Mouse (Mus musculus): ENCODE data around the gene Gm29582.
"Not testable (repeated sequence)": the region's sequence is repeated elsewhere in the genome, so short reads cannot be mapped to it uniquely, and the experiment has no call there.

Gm29582 gene

GRCm38 (mm10) chrY:30738461-30738860, at the start of gene Gm29582:
Gene Gm29582 (minus strand): TSS chrY:30738561.
- not testable (repeated sequence) for DNase-seq

All from B cell, adult 2 months (primary cell).